11 mouse cellular contexts compared by ENCODE assay signal in the genomic region with DNA sequence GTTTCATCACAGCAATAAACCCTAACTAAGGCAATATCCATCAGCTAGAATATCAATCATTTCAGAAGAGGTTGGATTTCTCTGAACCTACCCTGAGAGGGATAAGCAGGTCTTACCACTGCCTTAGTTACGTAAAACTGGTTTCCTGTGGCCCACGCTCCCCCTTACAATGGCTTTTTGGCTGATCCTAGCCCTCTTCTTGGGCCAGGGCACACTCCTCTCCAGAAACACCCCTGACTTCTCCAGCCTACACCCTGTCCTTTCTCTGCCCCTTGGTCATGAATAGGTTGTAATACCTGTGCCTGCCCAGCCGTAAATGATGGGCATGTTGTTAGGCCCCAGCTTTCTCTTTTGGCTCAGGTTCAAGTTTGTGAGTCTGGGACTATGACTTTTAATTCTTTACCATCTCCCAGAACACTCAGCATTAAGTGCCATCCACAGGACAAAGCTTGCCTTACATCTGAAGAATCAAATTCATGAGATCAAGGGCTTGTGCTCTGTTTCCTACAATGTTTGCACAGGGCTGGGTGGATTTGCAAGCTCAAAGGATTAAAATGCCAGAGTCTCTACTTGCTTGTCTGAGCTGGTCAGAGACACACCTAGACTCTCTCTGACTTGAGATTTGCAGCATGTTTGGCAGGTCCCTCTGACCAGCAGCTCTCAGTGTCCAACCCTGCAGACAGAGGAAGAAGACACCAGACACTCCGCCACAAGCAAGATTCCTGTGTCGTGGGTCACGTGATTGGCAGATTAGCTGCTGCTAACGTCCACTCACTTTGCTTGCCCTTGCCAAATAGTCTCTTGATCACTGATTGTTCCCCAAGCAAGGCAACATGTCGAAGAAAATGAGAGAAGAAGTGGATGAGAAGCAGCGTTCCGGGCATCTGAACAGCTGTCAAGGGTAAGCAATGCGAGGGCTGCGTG. TPM values are rescaled to one million over a fixed set of nuclear protein-coding genes. Genes with fewer than 3 reads are reported as not detected.
DNase-seq lines count a peak whose midpoint lies in the region; ATAC-seq lines count a peak whose summit lies in the region.
"Had no signal": no experiment of that assay in that cellular context is flagged by ENCODE, and none has a peak within 500 bp of the region (broad histone marks: within the 10 kb centered on the region; RNA-seq: fewer than 3 reads in every experiment).

No protein-coding gene starts in this region.

- no peak overlapping the region for H3K27ac ChIP-seq in intestine, embryonic 16.5 days (ENCODE audit: low read length)

- no peak overlapping the region for H3K9ac ChIP-seq in intestine, embryonic 16.5 days (ENCODE audit: low read depth, low read length)

- peak; percentile 36; the same call in 1 of the 2 replicates for ATAC-seq in intestine, embryonic 16.5 days

- peaks cover 14% of the 10 kb centered on the region for H3K36me3 ChIP-seq in intestine, embryonic 16.5 days (ENCODE audit: control insufficient read depth, insufficient read depth, low read length)

- H3K9me3 ChIP-seq in intestine, embryonic 16.5 days (ENCODE audit: control insufficient read depth, low read length), result no peaks in the 10 kb centered on the region

- H3K27me3 ChIP-seq in intestine, embryonic 16.5 days (replicated peaks; ENCODE audit: control insufficient read depth, insufficient read depth, low read length), result no peaks in the 10 kb centered on the region

- no peak overlapping the region for H3K4me3 ChIP-seq in intestine, embryonic 16.5 days (ENCODE audit: low read length)

- DNase-seq in adrenal gland, adult 2 months, result peak; percentile 5
- no peak for DNase-seq in adrenal gland, adult 18-20 months (ENCODE audit: low spot score in 2 of 2)
- DNase-seq in left cerebral cortex, postnatal 25 days (ENCODE audit: low spot score in 2 of 2), result peak; percentile 14 to 15
- DNase-seq in left cerebral cortex, postnatal 4 days, result no peak
- peak; percentile 32 for DNase-seq in lung, postnatal 36 days
- no peak for DNase-seq in cerebellum, postnatal 4 days (ENCODE audit: low spot score in 2 of 2)
- DNase-seq in cerebellum, adult 9-10 months, result no peak
- DNase-seq: cerebellum, postnatal 25 days; heart, adult 11 months; right cerebral cortex, postnatal 4 days had no signal

- WGBS in intestine, embryonic 16.5 days, result 37% methylated on average over 12 of the region's 12 CpGs

- intact Hi-C loops in left cerebral cortex, postnatal 25 days (cut with DNase I), result no loop called here
- intact Hi-C loops in left cerebral cortex, postnatal 4 days (cut with DNase I), result no loop called here

- H3K4me2 ChIP-seq in intestine, embryonic 16.5 days (ENCODE audit: low read depth, low read length), result 0 out of 2 replicates have a peak overlapping the region, but pooled peaks have one; percentile 23

- peaks cover 20% of the 10 kb centered on the region for H3K4me1 ChIP-seq in intestine, embryonic 16.5 days (ENCODE audit: control insufficient read depth, insufficient read depth, low read length)

RNA-seq across cellular contexts. Expression of a gene that starts 12.5 kb away (rescaled TPM):
- 10 to 100 TPM; 47.3 to 53.6 TPM for total RNA-seq in adrenal gland, adult 2 months (2021)
- polyA plus RNA-seq in adrenal gland, adult 2 months (2012; rRNA removed), result 119 and 124 TPM in 2 replicates
- 10 to 100 TPM; 36.0 to 58.6 TPM for total RNA-seq in adrenal gland, adult 18-20 months (2021)
- 10 to 100 TPM; 21.7 to 33.1 TPM for total RNA-seq in left cerebral cortex, postnatal 25 days (2021)
- 10 to 100 TPM; 27.7 to 29.6 TPM for total RNA-seq in left cerebral cortex, postnatal 4 days (2021)
- polyA plus RNA-seq in intestine, embryonic 16.5 days (2015; fragmentation: Nextera tagmentation; extraction: Ambion mirVana), result 17.3 and 17.8 TPM in 2 replicates

RNA-seq across cellular contexts. Expression of a gene that starts 14.9 kb away (rescaled TPM):
- total RNA-seq in adrenal gland, adult 2 months (2021), result 1 to 10 TPM; 2.7 to 3.5 TPM
- polyA plus RNA-seq in adrenal gland, adult 2 months (2012; rRNA removed), result 8.4 and 12.3 TPM in 2 replicates
- total RNA-seq in adrenal gland, adult 18-20 months (2021), result 1 to 10 TPM; 3.0 to 3.1 TPM
- 1 to 10 TPM in 1 of 2 experiments, under 1 TPM in 1; 0.80 to 1.2 TPM for total RNA-seq in left cerebral cortex, postnatal 25 days (2021)
- under 1 TPM; 0.08 TPM for total RNA-seq in left cerebral cortex, postnatal 4 days (2021)
- 0.38 and 0.73 TPM in 2 replicates for polyA plus RNA-seq in intestine, embryonic 16.5 days (2015; fragmentation: Nextera tagmentation; extraction: Ambion mirVana)

RNA-seq across cellular contexts. Expression of a gene that starts 37.8 kb away (rescaled TPM):
- total RNA-seq in adrenal gland, adult 2 months (2021), result 10 to 100 TPM; 30.9 to 31.3 TPM
- polyA plus RNA-seq in adrenal gland, adult 2 months (2012; rRNA removed), result 42.5 and 55.2 TPM in 2 replicates
- 10 to 100 TPM; 14.6 to 35.1 TPM for total RNA-seq in adrenal gland, adult 18-20 months (2021)
- total RNA-seq in left cerebral cortex, postnatal 25 days (2021), result 10 to 100 TPM; 42.6 to 44.2 TPM
- 10 to 100 TPM; 53.5 to 62.2 TPM for total RNA-seq in left cerebral cortex, postnatal 4 days (2021)
- polyA plus RNA-seq in intestine, embryonic 16.5 days (2015; fragmentation: Nextera tagmentation; extraction: Ambion mirVana), result 16.0 and 18.2 TPM in 2 replicates

Comparison
In these comparisons a context has a peak if more than half of its experiments do, and no peak if none do; other contexts are left out.
1. DNase-seq: peak in adrenal gland, adult 2 months (single experiment), left cerebral cortex, postnatal 25 days (2 of 2) and lung, postnatal 36 days (single experiment); none in adrenal gland, adult 18-20 months (0 of 2), left cerebral cortex, postnatal 4 days (single experiment), cerebellum, postnatal 4 days (0 of 2) and cerebellum, adult 9-10 months (single experiment).